Mouse (Mus musculus) urinary bladder, postnatal 36 days (tissue): ENCODE results near the gene Fndc9.

Experiments used
- DNase-seq, 2 experiments: peaks; one replicate each; pipeline ENCODE4 v3.0.0; 2022; ENCODE audit warnings: low spot score in 2 of 2, mixed read lengths in 1 of 2

Gene Fndc9

GRCm38 (mm10) chr11:46276168-46276567 lies 40.8 kb downstream of the Fndc9 start:
- DNase-seq = no peak

GRCm38 (mm10) chr11:46276778-46277177 lies 41.4 kb downstream of the Fndc9 start:
- DNase-seq = no peak

- no peak for DNase-seq
These were observed 42.8 kb downstream of the Fndc9 start for GRCm38 (mm10) chr11:46278140-46278539.

- no peak for DNase-seq
These were observed 43.4 kb downstream of the Fndc9 start for GRCm38 (mm10) chr11:46278709-46279108.

- DNase-seq = no peak
These were observed 47.3 kb downstream of the Fndc9 start for GRCm38 (mm10) chr11:46282612-46283011.

GRCm38 (mm10) chr11:46283800-46284199 lies 48.5 kb downstream of the Fndc9 start:
- DNase-seq = no peak

- DNase-seq = no peak
These were observed 51.5 kb downstream of the Fndc9 start for GRCm38 (mm10) chr11:46286803-46287202.

GRCm38 (mm10) chr11:46288091-46288490 lies 52.8 kb downstream of the Fndc9 start:
- no peak for DNase-seq

GRCm38 (mm10) chr11:46289022-46289421 lies 53.7 kb downstream of the Fndc9 start:
- DNase-seq = no peak
